Mouse (Mus musculus): ENCODE measurements around the gene Lig4. TPM values are rescaled to one million over a fixed set of nuclear protein-coding genes. Genes with fewer than 3 reads are reported as not detected.

Gene Lig4
- polyA plus RNA-seq, 1 experiment, result 2.0 TPM

- Histone ChIP-seq H3K27me3 (ENCODE audit: control insufficient read depth, insufficient read depth, insufficient read length) (peaks cover 8% of the 10 kb centered on the region), H3K79me2 (ENCODE audit: control insufficient read depth, insufficient read depth) (no peaks in the 10 kb centered on the region), H3K4me2 (ENCODE audit: low read depth) (no peak overlapping the region), H3ac (ENCODE audit: control insufficient read depth, insufficient read length) (no peak overlapping the region), H3K4me3 (no peak overlapping the region), H3K36me3 (ENCODE audit: control insufficient read depth, insufficient read depth) (no peaks in the 10 kb centered on the region)
- TF ChIP-seq TCF12 (IDR thresholded peaks at IDR 0.05; ENCODE audit: insufficient read depth, poor library complexity, severe bottlenecking) (no peak), CEBPB (IDR thresholded peaks at IDR 0.05; ENCODE audit: insufficient read depth, poor library complexity, severe bottlenecking) (no peak), MAX (IDR thresholded peaks at IDR 0.05; ENCODE audit: low read depth) (no peak), TCF3 (IDR thresholded peaks at IDR 0.05; ENCODE audit: insufficient read length, low read depth) (no peak), POLR2A (IDR thresholded peaks at IDR 0.05; ENCODE audit: insufficient read length, low read depth) (no peak), E2F4 (IDR thresholded peaks at IDR 0.05; ENCODE audit: insufficient read depth) (no peak), USF1 (IDR thresholded peaks at IDR 0.05; ENCODE audit: low read depth) (no peak)
Observed at GRCm38 (mm10) chr8:9934891-9935565, 42.5 kb downstream of the Lig4 start.

GRCm38 (mm10) chr8:9932711-9933110, 44.8 kb downstream of the Lig4 start:
- no peaks in the 10 kb centered on the region for H3K36me3 ChIP-seq (ENCODE audit: control insufficient read depth, insufficient read depth)
- H3K4me3 ChIP-seq, result no peak overlapping the region
- TF ChIP-seq TCF3 (IDR thresholded peaks at IDR 0.05; ENCODE audit: insufficient read length, low read depth) (no peak), MYOD1 (IDR thresholded peaks at IDR 0.05; ENCODE audit: control insufficient read depth in 1 of 3, insufficient read length in 2 of 3, low read depth in 2 of 3) (no peak), MAX (IDR thresholded peaks at IDR 0.05; ENCODE audit: low read depth) (no peak), USF1 (IDR thresholded peaks at IDR 0.05; ENCODE audit: low read depth) (no peak), SRF (IDR thresholded peaks at IDR 0.05; ENCODE audit: control insufficient read depth, insufficient read length, low read depth) (no peak), CEBPB (IDR thresholded peaks at IDR 0.05; ENCODE audit: insufficient read depth, poor library complexity, severe bottlenecking) (no peak), E2F4 (IDR thresholded peaks at IDR 0.05; ENCODE audit: insufficient read depth) (no peak), POLR2AphosphoS2 (IDR thresholded peaks at IDR 0.05; ENCODE audit: insufficient read length, low read depth) (no peak), REST (IDR thresholded peaks at IDR 0.05; ENCODE audit: insufficient read depth, insufficient read length) (no peak)
- no peak overlapping the region for H3K4me2 ChIP-seq (ENCODE audit: low read depth)
- no peaks in the 10 kb centered on the region for H3K79me2 ChIP-seq (ENCODE audit: control insufficient read depth, insufficient read depth)
- H3ac ChIP-seq (ENCODE audit: control insufficient read depth, insufficient read length), result no peak overlapping the region
- H3K27me3 ChIP-seq (ENCODE audit: control insufficient read depth, insufficient read depth, insufficient read length), result peaks cover 10% of the 10 kb centered on the region

GRCm38 (mm10) chr8:9929746-9930445, 47.6 kb downstream of the Lig4 start:
- Histone ChIP-seq H3K27me3 (ENCODE audit: control insufficient read depth, insufficient read depth, insufficient read length) (peaks cover 10% of the 10 kb centered on the region), H3K36me3 (ENCODE audit: control insufficient read depth, insufficient read depth) (no peaks in the 10 kb centered on the region), H3K4me3 (no peak overlapping the region), H3ac (ENCODE audit: control insufficient read depth, insufficient read length) (no peak overlapping the region), H3K79me2 (ENCODE audit: control insufficient read depth, insufficient read depth) (no peaks in the 10 kb centered on the region), H3K4me2 (ENCODE audit: low read depth) (no peak overlapping the region)
- TF ChIP-seq MAX (IDR thresholded peaks at IDR 0.05; ENCODE audit: low read depth), result no peak
- TF ChIP-seq SRF (IDR thresholded peaks at IDR 0.05; ENCODE audit: control insufficient read depth, insufficient read length, low read depth), result no peak
- no peak for TF ChIP-seq POLR2AphosphoS2 (IDR thresholded peaks at IDR 0.05; ENCODE audit: insufficient read length, low read depth)

Other genes with a start within 250 kb of the Lig4 start
- not detected for gene Fam155a, start 206.5 kb downstream of the Lig4 start, polyA plus RNA-seq (2012; fragmentation: generic; extraction: Trizol)
- not detected for gene Gm10217, start 113.4 kb downstream of the Lig4 start, polyA plus RNA-seq (2012; fragmentation: generic; extraction: Trizol)
- 6.6 TPM for gene Abhd13, start within 50 bp of the Lig4 start, polyA plus RNA-seq (2012; fragmentation: generic; extraction: Trizol)
- gene Tnfsf13b, start 28.8 kb upstream of the Lig4 start, polyA plus RNA-seq (2012; fragmentation: generic; extraction: Trizol), result 0.11 TPM
- gene Myo16, start 176.2 kb upstream of the Lig4 start, polyA plus RNA-seq (2012; fragmentation: generic; extraction: Trizol), result 0.01 TPM